Mouse (Mus musculus) left cerebral cortex, adult 8-10 months (tissue): ENCODE measurements around the gene Ppp4r4. TPM values are rescaled to one million over a fixed set of nuclear protein-coding genes. Genes with fewer than 3 reads are reported as not detected.
"Not testable (repeated sequence)": the region's sequence is repeated elsewhere in the genome, so short reads cannot be mapped to it uniquely, and the experiment has no call there.

Experiments
- DNase-seq, 2 experiments: peaks; one replicate each; pipeline ENCODE4 v3.0.0; 2022; ENCODE audit warnings: low spot score in 2 of 2
- total RNA-seq, 4 experiments: library from RNA; stranded (reverse); gene quantifications; 2 replicates each; pipeline ENCODE4 v1.2.4; 2022

The Ppp4r4 gene
- total RNA-seq, 4 experiments from 2014 or later, result 24.7 to 31.9 (median 29.3) TPM

DNA sequence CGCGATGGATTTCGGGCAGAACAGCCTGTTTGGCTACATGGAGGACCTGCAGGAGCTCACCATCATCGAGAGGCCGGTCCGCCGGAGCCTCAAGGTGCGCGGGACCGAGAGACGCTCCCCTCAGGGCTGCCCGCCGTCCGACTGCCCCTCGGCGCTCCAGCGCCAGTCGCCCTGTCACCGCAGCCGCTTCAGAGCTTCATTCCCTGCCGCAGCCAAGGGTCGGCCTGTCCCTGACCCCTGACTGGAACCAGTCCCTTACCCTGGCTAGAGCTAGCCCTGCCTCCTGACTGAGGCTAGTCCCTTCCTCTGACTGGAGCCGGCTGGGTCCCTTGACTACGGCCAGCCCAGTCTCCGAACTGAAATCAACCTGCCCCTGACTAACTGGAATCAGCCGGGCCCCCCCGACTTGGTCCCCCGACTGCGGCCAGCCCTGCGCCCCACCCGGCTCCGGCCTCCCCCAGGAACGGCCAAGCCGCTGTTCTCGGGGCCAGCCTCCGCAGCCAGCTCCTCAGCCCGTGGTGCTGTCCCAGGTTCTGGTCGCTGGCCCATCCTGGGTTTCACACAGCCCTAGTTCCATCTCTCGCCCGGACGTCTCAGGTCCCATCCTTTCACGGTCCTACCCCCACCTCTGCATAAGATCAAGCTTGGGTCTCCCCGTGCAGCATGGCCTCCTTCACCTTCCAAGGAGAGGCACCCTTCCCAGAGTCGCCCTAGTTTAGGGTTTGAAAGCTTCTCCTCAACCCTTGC, 739 bp downstream of the Ppp4r4 start:
- peak in 1 of 2 experiments; percentile 42 for DNase-seq

- no peak for DNase-seq
Observed at GRCm38 (mm10) chr12:103540429-103540828, 8.3 kb downstream of the Ppp4r4 start.

DNA sequence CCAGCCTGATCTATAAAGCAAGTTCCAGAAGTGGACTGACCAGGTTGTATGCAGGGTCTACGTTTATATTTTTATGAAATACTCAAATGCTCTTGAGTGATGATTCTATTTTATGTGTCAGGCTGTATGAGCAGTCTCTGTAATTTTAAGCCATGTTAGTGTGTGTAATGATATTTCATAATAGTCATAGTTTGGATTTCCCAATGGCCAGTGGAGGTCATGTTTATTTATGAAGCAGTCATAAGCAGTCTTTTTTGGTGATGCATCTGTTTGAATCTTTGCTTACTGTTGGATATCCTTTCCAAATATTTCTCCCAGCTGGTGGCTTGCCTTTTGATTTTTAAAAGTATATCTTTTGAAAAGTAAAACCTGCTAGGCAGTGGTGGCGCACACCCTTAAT, 11.3 kb downstream of the Ppp4r4 start:
- no peak for DNase-seq

DNA sequence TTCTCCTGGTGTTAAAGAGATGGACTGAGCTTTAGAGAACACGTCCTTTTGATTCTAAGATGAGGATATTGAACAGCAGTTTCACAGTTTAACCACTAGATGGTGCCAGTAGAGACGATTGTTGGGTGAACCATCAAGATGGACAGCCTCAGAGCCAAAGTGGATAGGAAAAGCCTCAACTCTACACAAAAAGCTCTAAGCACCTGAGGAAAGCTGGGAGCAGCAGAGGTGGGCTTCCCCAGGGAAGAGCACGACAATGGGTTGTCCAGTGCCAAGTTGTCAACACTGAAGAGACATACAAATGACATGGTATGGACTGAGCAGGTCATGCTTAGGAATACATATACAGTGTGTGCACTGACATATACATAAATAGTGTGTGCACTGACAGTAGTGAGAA, 12.1 kb downstream of the Ppp4r4 start:
- no peak for DNase-seq

DNA sequence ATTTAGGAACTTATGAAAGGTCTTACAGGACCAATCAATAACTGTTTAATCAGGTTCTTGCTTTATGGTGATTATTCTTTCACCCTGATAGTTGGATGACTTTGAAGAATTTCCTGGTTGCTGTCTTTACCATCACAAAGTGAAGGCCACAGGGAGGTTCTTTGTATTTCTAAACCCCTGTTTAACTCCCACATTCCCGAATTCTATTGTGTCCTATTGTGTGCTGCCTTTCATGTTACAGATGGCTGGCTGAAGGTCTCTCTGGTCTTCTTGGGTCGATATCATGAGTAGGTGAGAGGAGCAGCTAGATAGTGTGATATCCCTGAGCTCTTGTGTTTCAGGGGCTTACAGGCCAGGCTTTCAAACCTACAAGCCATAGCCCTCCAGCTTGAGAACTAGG, 15.4 kb downstream of the Ppp4r4 start:
- DNase-seq, result no peak

- DNase-seq, result no peak
Observed at GRCm38 (mm10) chr12:103548526-103548925, 16.4 kb downstream of the Ppp4r4 start.

DNA sequence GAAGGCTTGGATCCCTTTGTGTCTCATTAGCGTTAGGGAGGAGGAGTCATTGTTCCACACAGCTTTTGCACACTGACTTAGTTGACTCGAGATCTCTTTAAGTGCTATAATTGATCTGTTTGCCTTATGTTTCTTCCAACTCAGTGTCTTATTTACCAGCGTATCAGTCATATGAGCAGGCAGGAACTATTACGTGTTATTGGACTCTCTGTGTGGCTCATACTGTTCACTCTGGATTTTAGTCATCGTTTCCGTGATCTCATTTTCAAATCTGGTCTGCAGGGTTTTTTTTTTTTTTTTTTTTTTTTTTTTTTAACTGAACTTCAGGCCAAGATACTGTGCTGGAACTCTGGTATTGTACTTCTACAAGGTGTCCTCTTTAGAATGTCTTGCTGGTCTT, 18.0 kb downstream of the Ppp4r4 start:
- no peak for DNase-seq

- no peak for DNase-seq
Observed at GRCm38 (mm10) chr12:103551422-103551821, 19.3 kb downstream of the Ppp4r4 start.

DNA sequence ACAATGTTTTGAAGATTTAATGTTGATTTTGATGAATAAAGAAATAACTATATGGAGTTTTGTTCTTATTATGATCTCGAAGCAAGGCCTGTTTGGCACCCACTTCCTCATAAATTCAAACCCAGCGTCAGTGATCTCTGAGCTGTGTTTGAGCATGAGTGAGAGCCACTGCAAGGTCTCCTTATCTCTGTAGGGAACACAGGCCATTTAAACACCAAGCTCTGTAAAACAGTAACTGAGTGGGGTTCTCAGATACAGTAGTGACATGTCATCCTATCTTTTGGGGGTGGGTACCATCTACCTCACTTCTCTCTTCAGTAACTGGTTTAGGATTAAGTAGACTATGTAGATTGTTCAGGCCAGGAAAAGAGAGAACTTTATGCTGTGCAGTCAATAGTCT, 20.4 kb downstream of the Ppp4r4 start:
- no peak for DNase-seq

- DNase-seq, result no peak
Observed at GRCm38 (mm10) chr12:103553497-103553896, 21.4 kb downstream of the Ppp4r4 start.

DNA sequence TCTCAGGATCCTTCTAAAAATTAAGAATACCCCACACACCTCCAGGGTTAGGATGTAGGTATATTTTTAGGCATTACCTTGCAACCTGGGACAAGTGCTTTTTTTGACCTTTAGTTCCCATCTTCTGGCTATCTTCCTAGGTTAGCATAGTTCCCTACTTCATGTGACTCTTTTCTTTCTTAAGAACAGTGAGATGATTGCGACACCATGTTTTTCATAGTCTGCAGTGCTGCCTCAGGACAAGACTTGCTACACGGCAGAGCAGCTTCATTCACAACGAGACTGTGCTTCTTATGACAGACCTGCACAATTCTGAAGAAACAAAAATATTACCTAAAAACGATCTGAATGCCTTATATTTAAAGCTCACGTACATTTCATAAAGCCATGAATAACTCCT, 24.8 kb downstream of the Ppp4r4 start:
- DNase-seq, result no peak

GRCm38 (mm10) chr12:103564726-103565125, 32.6 kb downstream of the Ppp4r4 start:
- no peak for DNase-seq

DNA sequence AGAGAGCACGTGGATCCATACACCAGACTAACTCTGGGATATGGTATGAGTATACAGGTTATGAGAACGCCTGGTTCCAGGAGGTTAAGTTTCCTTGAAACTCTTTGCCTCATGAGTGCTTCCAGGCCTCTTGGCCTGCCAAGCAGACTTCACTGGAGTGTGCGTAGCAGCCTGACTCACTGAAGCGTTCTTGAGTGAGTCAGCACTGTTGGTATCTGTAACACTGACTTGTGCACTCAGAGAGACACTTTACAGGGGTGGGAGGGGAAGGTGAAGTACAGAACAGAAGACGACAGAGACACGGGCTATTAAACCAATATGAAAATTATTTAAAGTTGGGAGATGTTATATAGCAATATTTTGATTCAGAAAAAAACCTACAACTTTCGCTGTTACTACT, 33.1 kb downstream of the Ppp4r4 start:
- no peak for DNase-seq

- DNase-seq, result no peak
Observed at GRCm38 (mm10) chr12:103567129-103567528, 35.0 kb downstream of the Ppp4r4 start.

- DNase-seq, result no peak
Observed at GRCm38 (mm10) chr12:103569690-103570089, 37.6 kb downstream of the Ppp4r4 start.

DNA sequence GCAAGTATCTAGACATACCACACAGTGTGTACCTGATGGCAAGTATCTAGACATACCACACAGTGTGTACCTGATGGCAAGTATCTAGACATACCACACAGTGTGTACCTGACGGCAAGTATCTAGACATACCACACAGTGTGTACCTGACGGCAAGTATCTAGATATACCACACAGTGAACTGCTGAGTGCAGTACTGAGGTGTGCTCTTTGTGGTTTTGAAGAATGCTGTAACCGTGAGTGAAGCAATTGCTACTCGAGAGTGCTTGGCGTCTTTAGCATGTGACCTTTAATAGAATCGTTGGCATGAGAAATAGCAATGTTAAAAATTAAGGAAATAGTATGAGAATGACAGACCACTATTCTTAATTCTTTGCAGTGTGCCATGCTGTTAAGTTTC, 46.1 kb downstream of the Ppp4r4 start:
- not testable (repeated sequence) for DNase-seq

- no peak for DNase-seq
Observed at GRCm38 (mm10) chr12:103583771-103584170, 51.7 kb downstream of the Ppp4r4 start.

GRCm38 (mm10) chr12:103598411-103598810, 66.3 kb downstream of the Ppp4r4 start:
- no peak for DNase-seq

DNA sequence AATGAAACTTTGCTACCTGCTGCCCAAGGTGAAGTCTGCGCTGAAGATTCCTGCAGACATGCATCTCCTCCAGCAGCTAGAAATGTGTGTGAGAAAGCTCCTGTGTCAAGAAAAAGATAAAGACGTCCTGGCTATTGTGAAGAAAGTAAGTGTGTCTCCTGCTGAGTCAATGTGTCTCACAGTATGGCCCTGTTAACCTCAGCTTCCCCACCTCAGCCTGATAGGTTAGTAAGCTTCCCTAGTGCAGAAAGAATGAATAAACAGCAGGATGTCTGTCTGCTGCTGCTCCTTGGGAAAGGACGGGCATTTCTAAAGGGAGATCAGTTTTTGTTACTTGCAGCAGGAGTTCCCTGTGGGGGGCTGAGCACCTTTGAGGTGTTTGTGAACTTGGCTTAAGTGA, 68.3 kb downstream of the Ppp4r4 start:
- no peak for DNase-seq

GRCm38 (mm10) chr12:103601839-103602238, 69.8 kb downstream of the Ppp4r4 start:
- DNase-seq, result no peak

- DNase-seq, result no peak
Observed at GRCm38 (mm10) chr12:103615141-103615540, 83.1 kb downstream of the Ppp4r4 start.

GRCm38 (mm10) chr12:103615734-103616133, 83.7 kb downstream of the Ppp4r4 start:
- no peak for DNase-seq

GRCm38 (mm10) chr12:103616860-103617261, 84.8 kb downstream of the Ppp4r4 start:
- no peak for DNase-seq

GRCm38 (mm10) chr12:103631203-103631612, 99.1 kb downstream of the Ppp4r4 start, which contains the start of gene Serpina10:
TSS of gene Serpina10 (minus strand) at chr12:103631444.
- no peak for DNase-seq
